Mouse (Mus musculus): ENCODE results near the gene Rsl24d1. TPM values are rescaled to one million over a fixed set of nuclear protein-coding genes. Genes with fewer than 3 reads are reported as not detected.
A peak's percentile ranks its signal among the peaks of the same experiment; 100 is the strongest.
"Not testable (repeated sequence)": the region's sequence is repeated elsewhere in the genome, so short reads cannot be mapped to it uniquely, and the experiment has no call there.

The Rsl24d1 gene
- polyA plus RNA-seq, 1 experiment, result 67.8 TPM

DNA sequence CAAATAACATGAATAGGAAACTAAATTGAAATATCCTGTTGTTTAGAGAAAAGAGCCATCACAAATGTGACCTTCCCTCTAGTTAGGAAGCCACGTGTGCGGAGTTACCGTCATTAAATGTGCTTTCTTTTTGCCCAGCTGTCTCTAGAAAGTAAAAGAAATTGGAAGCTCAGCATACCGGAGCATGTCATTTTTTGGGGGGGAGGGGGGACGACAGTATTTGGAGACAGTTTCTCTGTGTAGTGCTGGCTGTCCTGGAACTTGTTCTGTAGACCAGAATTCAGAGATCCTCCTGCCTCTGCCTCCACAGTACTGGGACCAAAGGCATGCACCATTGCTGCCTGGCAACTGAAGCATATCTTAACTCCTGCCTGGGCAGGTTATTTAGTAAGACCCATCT lies 11.7 kb upstream of the Rsl24d1 start, which contains the start of gene Khdc3:
Gene Khdc3 (plus strand): TSS at position 301 of the 400 bp plus-strand sequence.
- DNase-seq (ENCODE audit: extremely low spot score in 1 of 2, low spot score in 1 of 2), result no peak

DNA sequence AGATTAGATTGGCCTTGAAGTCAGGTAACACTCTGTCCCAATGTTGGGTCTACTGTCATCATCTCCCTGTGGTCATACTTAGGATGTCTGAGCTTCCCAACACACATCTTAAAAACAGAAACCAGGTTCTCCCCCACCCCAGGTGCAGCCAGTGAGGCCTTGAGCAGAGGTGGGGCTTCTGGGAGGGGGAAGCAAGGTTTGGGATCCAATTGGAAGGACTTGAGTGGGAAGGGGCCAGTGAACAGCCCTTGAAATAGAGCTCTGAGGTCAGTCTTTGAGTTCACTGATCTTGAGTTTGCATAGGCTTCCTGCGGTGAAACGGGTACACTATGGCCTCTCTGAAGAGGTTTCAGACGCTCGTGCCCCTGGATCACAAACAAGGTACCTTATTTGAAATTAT lies 11.0 kb upstream of the Rsl24d1 start, which contains the start of gene Gm20509:
Gene Gm20509 (plus strand): TSS at position 290 of the 400 bp plus-strand sequence.
- no peak for DNase-seq (ENCODE audit: extremely low spot score in 1 of 2, low spot score in 1 of 2)

DNA sequence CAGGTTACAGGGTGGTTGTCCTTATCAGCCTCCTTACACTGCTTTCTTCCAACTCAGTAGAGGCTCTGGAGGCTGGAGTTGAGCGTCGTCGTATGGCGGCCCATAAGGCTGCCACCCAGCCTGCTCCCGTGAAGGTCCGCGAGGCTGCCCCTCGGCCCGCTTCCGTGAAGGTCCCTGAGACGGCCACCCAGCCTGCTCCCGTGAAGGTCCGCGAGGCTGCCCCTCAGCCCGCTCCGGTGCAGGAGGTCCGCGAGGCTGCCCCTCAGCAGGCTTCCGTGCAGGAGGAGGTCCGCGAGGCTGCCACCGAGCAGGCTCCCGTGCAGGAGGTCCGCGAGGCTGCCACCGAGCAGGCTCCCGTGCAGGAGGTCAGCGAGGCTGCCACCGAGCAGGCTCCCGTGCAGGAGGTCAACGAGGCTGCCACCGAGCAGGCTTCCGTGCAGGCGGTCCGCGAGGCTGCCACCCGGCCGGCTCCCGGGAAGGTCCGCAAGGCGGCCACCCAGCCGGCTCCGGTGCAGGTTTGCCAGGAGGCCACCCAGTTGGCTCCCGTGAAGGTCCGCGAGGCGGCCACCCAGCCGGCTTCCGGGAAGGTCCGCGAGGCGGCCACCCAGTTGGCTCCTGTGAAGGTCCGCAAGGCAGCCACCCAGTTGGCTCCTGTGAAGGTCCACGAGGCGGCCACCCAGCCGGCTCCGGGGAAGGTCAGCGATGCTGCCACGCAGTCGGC lies 9.9 kb upstream of the Rsl24d1 start:
- no peak for DNase-seq (ENCODE audit: extremely low spot score in 1 of 2, low spot score in 1 of 2)

DNA sequence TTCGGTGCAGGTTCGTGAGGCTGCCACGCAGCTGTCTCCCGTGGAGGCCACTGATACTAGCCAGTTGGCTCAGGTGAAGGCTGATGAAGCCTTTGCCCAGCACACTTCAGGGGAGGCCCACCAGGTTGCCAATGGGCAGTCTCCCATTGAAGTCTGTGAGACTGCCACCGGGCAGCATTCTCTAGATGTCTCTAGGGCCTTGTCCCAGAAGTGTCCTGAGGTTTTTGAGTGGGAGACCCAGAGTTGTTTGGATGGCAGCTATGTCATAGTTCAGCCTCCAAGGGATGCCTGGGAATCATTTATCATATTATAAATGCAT lies 9.4 kb upstream of the Rsl24d1 start:
- DNase-seq (ENCODE audit: extremely low spot score in 1 of 2, low spot score in 1 of 2), result no peak

DNA sequence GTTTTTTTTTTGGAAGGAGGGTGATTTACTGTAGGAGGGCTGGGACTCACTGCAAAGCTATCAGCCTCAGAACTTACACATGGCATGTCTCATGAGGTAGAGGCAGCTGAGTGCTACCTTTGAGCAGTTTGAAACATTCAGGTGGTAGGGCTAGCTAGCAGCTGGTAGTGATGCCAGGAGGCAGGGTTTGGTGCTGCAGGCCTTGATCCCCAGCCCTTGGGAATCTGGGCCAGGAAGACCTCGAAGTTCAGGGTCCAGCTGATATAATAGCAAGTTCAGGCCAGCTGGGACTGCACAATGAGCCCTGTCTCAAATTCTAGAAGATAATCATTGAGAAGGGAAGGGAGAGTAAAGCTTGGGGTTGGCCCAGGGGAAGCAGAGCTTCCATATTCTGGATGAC lies 8.1 kb upstream of the Rsl24d1 start:
- DNase-seq (ENCODE audit: extremely low spot score in 1 of 2, low spot score in 1 of 2), result no peak

DNA sequence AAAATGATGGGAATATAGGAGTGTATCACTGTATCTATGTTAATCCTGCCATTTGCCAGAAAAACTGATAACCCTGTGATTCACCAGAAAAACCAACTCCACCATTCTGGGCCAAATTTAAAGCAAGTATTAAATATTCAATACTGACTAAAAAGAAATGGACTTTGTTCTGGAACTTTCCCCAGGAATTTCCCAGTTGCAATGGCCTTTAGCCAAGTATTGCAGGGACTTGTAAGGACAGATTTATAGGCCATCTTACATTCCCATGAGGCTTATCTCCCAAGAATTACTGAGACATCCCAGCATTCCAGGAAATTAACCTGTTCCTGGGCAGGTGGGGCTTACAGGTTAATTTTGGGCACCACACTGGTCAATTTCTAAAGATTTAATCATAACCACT lies 7.5 kb upstream of the Rsl24d1 start:
- no peak for DNase-seq (ENCODE audit: extremely low spot score in 1 of 2, low spot score in 1 of 2)

DNA sequence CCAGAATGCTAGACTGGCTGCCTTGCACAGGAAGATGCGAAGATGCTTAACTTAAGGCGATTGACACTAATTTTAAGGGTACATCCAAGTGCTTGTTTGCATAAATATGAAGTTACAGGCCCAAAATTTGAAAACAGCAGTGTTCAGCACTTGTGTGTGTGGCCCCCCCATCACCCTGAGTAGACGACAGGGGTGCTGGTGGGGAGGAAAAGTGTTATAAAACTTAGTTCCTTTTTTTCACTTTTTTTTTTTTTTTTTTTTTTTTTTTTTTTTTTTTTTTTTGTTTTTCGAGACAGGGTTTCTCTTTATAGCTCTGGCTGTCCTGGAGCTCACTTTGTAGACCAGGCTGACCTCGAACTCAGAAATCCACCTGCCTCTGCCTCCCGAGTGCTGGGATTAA lies 3.5 kb downstream of the Rsl24d1 start:
- DNase-seq (ENCODE audit: extremely low spot score in 1 of 2, low spot score in 1 of 2), result not testable (repeated sequence)

DNA sequence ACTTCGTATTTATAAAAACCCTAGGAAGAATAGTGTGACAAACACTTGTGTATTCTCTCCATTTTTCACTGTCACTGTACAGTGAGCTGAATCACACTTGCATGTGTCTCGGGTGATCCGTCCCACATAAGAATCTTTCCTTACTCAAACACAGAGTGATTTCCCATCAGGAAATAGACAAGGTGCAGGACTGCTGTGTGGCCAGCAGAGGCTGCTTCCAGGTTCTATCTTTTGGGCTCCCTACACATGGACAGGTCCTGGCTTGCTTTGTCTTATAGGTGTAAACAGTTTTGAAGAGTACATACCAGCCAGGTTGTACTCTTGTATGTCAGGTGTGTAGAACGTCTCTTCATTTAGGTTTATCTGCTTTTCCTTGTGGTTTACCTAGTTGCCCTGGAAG lies 4.8 kb downstream of the Rsl24d1 start:
- DNase-seq (ENCODE audit: extremely low spot score in 1 of 2, low spot score in 1 of 2), result no peak

DNA sequence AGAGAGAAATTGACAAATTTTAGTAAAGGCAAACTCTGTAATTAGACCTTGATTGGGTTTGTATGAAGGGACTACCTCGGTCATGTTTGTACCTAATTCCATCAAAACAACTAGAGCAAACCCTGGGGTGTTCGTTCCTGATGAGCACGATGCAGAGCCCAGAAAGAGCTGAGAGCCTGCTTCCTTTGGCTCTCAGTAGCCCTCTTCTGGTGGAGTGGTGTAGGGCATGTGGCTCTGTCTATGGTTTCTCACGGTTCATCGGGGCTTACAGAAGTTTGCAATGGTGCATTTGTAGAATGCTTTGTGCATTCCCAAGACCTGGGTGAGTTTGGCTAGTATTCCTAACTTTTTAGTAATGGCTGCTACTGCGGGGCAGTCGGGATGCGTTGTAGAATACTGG lies 8.5 kb downstream of the Rsl24d1 start:
- peak in 1 of 2 experiments; percentile 52 for DNase-seq (ENCODE audit: extremely low spot score in 1 of 2, low spot score in 1 of 2)

DNA sequence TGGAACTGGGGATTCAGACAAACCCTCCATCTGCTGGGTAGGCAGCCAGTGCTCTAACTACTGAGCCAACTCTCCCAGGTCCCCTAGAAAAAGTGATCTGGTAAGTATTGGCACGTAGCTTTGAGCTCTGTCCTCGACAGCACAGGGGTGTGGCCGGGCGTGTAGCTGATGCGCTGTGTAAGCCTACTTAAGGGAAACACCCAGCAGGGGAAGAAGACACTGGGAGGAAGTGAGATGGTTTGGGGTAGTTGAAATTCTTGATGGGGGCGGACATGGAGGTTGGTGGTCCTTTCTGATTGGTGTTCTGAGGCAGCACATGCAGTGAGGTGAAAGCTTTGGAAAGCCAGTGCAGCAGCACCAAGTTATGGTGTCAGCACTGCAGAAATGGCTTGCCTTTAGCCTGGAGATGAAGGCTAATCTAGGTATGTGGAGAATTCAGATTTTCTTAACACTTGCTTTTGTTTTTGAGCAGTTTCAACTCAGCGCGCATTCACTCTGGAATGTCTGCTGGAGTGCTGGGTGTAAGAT lies 11.9 kb downstream of the Rsl24d1 start:
- no peak for DNase-seq (ENCODE audit: extremely low spot score in 1 of 2, low spot score in 1 of 2)

DNA sequence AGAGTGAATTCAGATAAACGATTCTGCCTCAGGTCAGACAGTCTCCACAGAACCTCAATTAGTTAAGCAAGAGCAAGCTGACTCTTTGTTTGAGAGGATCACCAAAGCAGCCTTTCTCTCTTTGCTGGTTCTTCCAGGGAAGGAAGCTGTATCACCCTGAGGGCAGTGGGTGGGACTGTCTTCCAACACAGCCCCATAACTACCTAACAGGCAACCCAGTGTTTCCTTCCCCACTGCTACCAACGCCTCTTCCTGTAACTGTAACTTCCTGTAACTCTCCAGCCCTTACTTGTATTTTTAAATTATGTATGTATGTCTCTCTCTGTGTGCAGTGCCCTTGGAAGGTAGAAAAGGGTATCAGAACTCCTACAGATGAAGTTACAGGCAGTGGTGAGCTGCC lies 14.2 kb downstream of the Rsl24d1 start:
- no peak for DNase-seq (ENCODE audit: extremely low spot score in 1 of 2, low spot score in 1 of 2)

DNA sequence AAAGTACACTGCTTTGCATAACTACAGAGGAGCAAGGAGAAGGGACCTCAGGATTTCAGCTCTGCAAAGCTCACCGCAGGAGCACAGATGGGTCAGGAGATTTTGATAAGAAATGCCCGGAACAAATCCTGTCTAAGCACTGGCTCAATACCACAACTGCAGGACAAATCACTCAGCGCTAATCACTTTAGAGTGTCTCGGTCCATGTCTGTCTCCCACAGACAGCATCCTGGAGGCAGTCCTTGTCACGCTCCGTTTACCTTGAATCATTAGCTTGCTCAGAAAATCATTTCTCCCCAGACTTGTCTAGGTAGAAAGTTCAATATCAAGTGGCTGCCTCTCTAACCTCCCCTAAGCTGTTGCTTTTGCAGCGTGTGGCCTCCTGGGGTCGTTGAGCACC lies 16.6 kb downstream of the Rsl24d1 start:
- no peak for DNase-seq (ENCODE audit: extremely low spot score in 1 of 2, low spot score in 1 of 2)

DNA sequence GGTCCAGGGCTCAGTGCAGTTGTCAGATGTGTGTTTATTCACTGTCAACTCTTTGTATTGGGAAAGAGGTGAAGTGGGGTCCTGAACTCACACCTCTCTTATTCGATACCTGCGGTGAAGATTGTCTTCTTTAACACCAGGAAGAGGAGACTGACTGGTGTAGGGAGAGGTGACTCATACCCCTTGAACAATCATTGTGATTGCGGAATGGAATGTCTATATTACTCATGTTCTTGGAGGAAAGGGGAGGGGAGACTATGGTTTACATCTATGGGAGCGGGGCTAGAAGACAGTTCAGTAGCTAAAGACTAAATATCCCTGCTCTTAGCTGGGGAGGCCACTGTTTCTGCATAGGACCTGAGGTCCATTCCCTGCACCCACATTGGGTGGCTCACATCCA lies 17.3 kb downstream of the Rsl24d1 start:
- DNase-seq (ENCODE audit: extremely low spot score in 1 of 2, low spot score in 1 of 2), result no peak

DNA sequence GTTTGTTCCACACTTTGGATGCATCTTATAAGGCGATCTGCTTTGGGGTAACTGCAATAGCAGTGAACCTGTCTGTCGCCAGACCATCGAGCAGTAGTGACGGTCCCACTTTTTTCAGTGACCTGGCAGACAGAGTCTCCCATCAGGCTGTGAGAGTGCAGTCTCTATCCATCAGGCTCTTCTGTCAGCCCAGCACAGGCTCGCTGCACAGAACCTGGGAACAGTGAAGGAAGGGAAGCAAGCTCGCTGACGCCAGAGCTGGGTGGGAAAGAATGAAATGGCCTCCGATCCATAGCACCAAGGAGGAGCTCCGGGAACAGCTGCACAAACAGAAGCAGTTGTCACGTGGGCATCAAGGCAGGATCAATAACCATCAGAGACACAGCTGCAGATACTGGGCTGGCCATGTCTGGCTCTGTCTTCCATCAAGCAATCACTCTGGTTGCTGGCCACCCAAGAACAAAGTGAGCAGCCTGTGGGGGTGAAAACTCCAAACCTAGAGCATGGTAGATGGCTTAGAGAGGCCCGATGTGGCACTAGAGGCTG lies 24.2 kb downstream of the Rsl24d1 start:
- no peak for DNase-seq (ENCODE audit: extremely low spot score in 1 of 2, low spot score in 1 of 2)

DNA sequence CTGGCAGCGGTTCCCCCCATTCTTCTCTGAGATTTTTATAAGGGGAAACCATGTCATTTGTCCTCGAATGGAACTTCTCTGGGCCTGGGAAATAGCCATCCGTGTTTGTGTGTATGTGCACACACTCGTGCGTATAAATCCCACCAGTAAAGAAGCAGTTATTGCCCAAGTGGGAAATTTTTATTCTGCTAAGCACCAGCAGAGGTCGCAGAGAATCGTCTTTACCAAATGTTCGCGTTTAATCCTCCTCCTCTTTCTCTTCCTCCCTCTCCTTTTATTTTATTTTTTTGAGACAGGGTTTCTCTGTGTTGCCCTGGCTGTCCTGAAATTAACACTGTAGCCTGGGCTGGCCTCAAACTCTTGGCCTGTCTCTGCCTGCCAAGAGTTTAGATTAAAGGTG lies 41.1 kb downstream of the Rsl24d1 start:
- DNase-seq (ENCODE audit: extremely low spot score in 1 of 2, low spot score in 1 of 2), result peak in 1 of 2 experiments; percentile 20

DNA sequence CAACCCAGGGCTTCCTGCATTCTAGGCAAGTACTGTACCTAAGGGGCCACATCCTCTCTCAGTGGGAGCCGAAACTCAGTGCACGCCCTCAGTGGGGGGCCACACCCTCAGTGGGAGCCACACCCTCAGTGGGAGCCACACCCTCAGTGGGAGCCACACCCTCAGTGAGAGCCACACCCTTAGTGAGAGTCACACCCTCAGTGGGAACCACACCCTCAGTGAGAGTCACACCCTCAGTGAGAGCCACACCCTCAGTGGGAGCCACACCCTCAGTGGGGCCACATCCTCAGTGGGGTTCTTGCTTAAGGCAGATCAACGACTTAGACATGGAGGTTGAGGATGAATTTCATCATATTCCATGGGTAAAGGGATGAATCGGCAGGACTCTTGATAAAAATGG lies 44.7 kb downstream of the Rsl24d1 start:
- DNase-seq (ENCODE audit: extremely low spot score in 1 of 2, low spot score in 1 of 2), result no peak

DNA sequence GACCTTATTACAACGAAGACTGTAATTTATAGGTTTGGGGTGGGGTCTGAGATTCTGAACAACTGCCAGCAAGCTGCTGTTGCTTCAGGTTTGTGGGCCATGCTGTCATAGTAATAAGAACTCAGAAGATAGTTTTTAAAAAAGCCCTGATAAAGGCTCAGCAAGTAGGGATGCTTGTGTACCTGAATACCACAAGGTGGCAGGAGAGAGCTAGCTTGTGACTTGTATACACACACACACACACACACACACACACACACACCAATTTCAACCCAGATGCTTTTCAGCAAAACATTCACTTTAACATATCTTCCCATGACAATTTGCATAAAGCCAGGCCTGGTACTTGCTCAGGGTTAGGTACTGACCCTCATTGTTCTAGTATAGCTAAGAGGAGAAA lies 46.0 kb downstream of the Rsl24d1 start:
- peak in 1 of 2 experiments; percentile 63 for DNase-seq (ENCODE audit: extremely low spot score in 1 of 2, low spot score in 1 of 2)

DNA sequence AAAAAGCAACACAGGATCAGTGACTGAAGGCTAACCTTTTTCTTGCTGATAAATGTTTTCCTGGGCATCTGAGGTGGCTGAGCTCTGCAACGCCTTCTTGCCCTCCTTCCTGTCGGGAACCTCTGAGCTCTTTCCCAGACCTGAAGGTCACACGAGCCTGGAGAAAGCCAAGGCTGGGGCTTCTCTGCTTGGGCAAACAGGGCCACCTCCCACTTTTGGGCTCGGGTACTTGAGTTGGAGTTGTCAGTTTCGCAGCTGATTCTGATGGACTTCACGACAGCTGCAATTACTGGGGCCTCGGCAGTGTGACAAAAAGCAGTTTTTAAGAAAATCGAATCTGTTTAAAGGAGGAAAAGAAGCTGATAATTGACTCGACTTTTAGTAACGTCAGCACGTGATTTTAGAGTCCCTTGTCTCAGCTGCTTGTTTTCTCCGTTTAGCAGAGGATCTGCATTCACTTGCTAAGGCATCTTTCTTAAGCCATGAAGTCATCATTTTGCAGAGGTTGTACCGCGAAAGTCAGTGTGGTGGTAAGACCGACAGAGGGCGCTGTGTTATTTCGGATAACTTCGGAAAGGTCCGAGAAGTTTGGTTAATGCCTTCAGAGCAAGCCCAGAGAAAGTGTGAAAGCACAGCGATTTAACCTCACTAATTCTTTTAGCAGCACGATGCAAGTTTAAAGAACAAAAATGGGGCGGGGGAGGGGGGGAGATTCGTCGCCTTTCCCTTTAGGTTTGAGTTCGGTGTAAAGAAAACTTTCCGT lies 49.5 kb downstream of the Rsl24d1 start:
- DNase-seq (ENCODE audit: extremely low spot score in 1 of 2, low spot score in 1 of 2), result peak; percentile 55 to 93

DNA sequence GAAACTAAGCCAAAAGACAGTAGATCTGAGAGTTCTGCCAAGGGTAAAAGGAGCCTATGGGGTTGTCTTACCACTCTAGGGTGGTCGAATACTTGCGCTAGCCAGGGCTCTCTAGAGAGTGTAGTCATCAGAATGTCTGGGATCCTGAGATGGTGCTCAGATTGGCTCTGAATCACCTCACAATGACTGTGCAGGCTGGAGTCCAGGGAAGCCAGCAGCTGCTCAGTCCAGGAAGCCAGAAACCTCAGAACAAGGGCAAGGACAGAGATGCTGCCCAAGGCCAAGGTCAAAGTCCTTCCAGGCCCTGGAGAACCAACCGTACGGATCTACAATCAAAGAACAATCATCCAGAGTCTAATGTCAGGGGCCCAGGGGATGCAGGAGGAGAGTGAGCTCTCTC lies 52.4 kb downstream of the Rsl24d1 start:
- no peak for DNase-seq (ENCODE audit: extremely low spot score in 1 of 2, low spot score in 1 of 2)

All from frontal cortex, adult 2 months (tissue).